Mouse (Mus musculus) forebrain, embryonic 12.5 days (tissue): ENCODE measurements around the gene Gucy2f. TPM values are rescaled to one million over a fixed set of nuclear protein-coding genes. Genes with fewer than 3 reads are reported as not detected.

Experiments
- ATAC-seq: fragments of 200-750 bp; cut with Nextera tagmentation; 2 replicates; pipeline ENCODE4 v1.8.0; 2017; ENCODE audit warnings: moderate TSS enrichment; ENCODE audit not compliant: low FRiP score
- H3K27ac ChIP-seq: fragments of 300-500 bp; sonication (generic); 2 replicates; pipeline ENCODE4 v1.5.1; 2016; ENCODE audit warnings: mild to moderate bottlenecking
- H3K27me3 ChIP-seq: fragments of 300-500 bp; sonication (generic); 2 replicates; pipeline ENCODE4 v1.6.1; 2016; ENCODE audit warnings: mild to moderate bottlenecking
- H3K36me3 ChIP-seq: fragments of 300-500 bp; sonication (generic); replicated peaks from 2 replicates; pipeline ENCODE4 v1.6.1; 2016; ENCODE audit warnings: mild to moderate bottlenecking
- H3K4me1 ChIP-seq: fragments of 300-500 bp; sonication (generic); 2 replicates; pipeline ENCODE4 v1.6.1; 2016
- H3K4me2 ChIP-seq: fragments of 300-500 bp; sonication (generic); 2 replicates; pipeline ENCODE4 v1.6.1; 2016; ENCODE audit warnings: mild to moderate bottlenecking, moderate library complexity
- H3K4me3 ChIP-seq: fragments of 300-500 bp; sonication (generic); replicated peaks from 2 replicates; pipeline ENCODE4 v1.5.1; 2016; ENCODE audit warnings: mild to moderate bottlenecking
- H3K9ac ChIP-seq: fragments of 300-500 bp; sonication (generic); 2 replicates; pipeline ENCODE4 v1.6.1; 2016; ENCODE audit warnings: mild to moderate bottlenecking
- H3K9me3 ChIP-seq: fragments of 300-500 bp; sonication (generic); 2 replicates; pipeline ENCODE4 v1.6.1; 2016
- WGBS: fragments of 180-500 bp; shearing (Covaris S2); methylation state at CpG from one replicate; pipeline ENCODE4 v1.1.7; 2016; 5-methylcytosine and 5-hydroxymethylcytosine counted together
- polyA plus RNA-seq: library from polyadenylated mRNA; unstranded; fragments of >200 nt; fragmentation: Nextera tagmentation; extraction: Ambion mirVana; gene quantifications from 2 replicates; pipeline ENCODE4 v1.2.1, GENCODE M21; 2016

The Gucy2f gene
- polyA plus RNA-seq, 1 experiment from 2014 or later: 0.03 TPM

DNA sequence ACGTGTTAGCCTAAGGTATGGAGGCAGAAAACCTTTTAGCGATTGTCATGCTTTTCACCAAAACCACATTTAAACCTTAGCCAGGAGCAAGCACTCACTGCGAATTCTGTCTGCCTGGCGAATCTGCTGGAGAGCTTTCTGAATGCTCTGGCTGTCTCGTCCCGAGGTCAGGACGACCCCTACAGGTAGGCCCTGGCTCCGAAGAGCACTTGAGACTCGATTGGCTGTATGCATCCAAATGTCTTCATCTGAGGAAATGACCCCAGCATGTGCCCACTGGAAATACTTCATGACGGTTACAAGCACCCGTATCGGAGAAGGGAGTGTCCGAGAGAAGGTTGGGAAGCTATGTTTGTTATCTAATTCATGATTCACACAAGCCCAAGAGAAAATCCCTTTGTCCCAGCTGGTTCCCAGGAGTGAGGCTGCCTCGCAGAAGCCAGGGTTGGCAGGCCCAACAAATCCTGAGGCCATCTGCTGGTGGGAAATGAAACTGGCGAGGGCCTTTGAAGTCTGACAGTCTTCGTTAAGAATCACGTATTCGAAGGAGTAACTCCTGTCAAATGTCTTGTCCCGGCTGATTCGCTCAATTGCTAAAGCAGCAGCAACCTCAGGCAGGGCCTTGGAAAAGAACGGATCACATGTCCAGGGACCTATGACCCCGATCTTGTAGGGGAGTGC lies 7.6 kb downstream of the Gucy2f start:
- 36% methylated on average over 22 of the region's 22 CpGs for WGBS
- Histone ChIP-seq H3K27ac (no peak overlapping the region), H3K4me3 (no peak overlapping the region), H3K36me3 (no peaks in the 10 kb centered on the region), H3K9me3 (no peaks in the 10 kb centered on the region), H3K4me2 (peak overlapping the region; percentile 21), H3K27me3 (peaks cover 15% of the 10 kb centered on the region; the same call in 1 of the 2 replicates), H3K4me1 (no peaks in the 10 kb centered on the region), H3K9ac (no peak overlapping the region)
- peak; percentile 82 for ATAC-seq

DNA sequence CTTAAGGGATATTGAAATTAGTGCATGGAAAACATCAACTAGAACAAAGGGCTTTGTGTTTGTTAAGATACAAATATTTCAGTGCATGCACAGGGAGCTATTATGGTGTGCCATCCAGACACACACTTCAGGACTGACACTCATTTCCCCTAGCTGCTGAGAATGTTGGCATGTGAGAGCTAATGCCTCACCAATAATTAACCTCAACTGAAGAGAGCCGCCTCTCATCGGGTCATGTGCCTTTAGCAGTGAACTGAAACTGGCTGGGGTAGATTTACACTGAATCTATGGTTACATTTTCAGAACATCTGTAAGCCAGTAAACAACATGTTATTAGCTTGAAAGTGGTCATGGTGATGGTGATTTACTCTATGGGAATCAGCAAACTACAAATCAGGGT lies 14.7 kb downstream of the Gucy2f start:
- Histone ChIP-seq H3K4me1 (no peaks in the 10 kb centered on the region), H3K36me3 (no peaks in the 10 kb centered on the region), H3K27me3 (peaks cover 10% of the 10 kb centered on the region), H3K27ac (no peak overlapping the region), H3K4me3 (no peak overlapping the region), H3K9ac (no peak overlapping the region), H3K9me3 (no peaks in the 10 kb centered on the region), H3K4me2 (no peak overlapping the region)
- WGBS: 80% methylated on average over 2 of the region's 2 CpGs
- ATAC-seq: no peak

DNA sequence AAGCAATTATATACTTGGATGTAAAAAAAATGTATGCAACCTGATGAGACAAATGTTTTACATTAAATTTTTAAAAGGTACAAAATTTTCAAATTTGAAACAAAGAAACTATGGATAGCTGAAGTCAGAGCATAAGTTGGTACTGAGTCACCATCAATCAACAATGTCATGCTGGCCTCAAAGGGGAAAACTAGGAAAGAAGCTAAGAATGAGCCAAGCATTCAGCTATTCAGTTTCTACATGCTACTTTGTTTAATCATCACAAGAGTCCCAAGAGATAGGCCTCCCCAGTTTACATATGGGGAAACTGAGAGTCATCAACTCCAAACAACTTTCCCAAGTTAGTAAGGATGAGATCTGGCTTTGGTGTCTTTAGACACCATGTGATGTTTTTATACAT lies 19.8 kb downstream of the Gucy2f start:
- Histone ChIP-seq H3K27me3 (peaks cover 19% of the 10 kb centered on the region; the same call in 1 of the 2 replicates), H3K9me3 (no peaks in the 10 kb centered on the region), H3K27ac (no peak overlapping the region), H3K9ac (no peak overlapping the region), H3K36me3 (no peaks in the 10 kb centered on the region), H3K4me1 (no peaks in the 10 kb centered on the region), H3K4me2 (no peak overlapping the region), H3K4me3 (no peak overlapping the region)
- ATAC-seq: no peak

DNA sequence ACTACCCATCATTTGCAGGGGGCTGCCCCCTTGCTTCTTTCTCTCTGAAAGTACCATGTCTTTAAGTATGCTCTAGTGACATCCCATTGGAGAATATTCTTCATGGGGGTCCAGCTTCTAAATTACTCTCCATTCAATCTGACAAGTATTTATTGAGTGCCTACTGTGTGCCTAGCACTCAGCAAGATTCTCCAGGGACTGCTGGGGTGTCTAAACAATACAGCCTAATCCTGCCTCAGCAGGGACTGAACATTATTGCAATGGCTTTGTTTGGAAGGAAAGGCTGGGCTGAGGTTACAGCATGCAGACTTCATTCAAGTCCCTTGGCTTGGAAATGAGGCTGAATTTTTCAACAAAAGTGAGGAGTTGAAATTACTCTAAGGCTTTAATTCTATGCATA lies 81.0 kb downstream of the Gucy2f start:
- Histone ChIP-seq H3K4me2 (no peak overlapping the region), H3K27ac (no peak overlapping the region), H3K4me3 (no peak overlapping the region), H3K9ac (no peak overlapping the region), H3K27me3 (peaks cover 31% of the 10 kb centered on the region), H3K36me3 (no peaks in the 10 kb centered on the region), H3K9me3 (no peaks in the 10 kb centered on the region), H3K4me1 (no peaks in the 10 kb centered on the region)
- ATAC-seq: no peak

DNA sequence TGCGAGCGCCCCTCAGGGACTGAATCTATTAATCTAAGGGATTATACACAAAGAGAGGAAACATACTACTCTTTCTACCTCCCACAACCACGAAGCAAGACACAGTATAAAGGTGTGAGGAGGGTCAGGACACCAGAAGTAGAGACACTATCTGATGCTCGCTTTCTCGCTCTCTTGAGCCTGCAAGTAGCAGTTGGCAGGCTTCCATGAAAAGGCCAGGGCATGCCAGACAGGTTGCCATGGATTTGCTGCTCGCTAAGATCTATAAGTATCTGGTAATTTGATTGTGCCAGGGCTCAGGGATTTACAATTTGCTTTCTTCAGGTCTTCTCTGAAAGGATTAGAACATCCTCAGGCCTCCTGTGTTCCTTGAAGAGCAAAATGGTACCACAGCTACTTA lies 85.5 kb downstream of the Gucy2f start:
- no peak for ATAC-seq
- H3K4me3 ChIP-seq: no peak overlapping the region
- peaks cover 41% of the 10 kb centered on the region for H3K27me3 ChIP-seq
- no peak overlapping the region for H3K4me2 ChIP-seq
- H3K27ac ChIP-seq: no peak overlapping the region
- H3K36me3 ChIP-seq: no peaks in the 10 kb centered on the region
- H3K9ac ChIP-seq: no peak overlapping the region
- no peaks in the 10 kb centered on the region for H3K4me1 ChIP-seq
- no peaks in the 10 kb centered on the region for H3K9me3 ChIP-seq
- 63% methylated on average over 6 of the region's 6 CpGs for WGBS

DNA sequence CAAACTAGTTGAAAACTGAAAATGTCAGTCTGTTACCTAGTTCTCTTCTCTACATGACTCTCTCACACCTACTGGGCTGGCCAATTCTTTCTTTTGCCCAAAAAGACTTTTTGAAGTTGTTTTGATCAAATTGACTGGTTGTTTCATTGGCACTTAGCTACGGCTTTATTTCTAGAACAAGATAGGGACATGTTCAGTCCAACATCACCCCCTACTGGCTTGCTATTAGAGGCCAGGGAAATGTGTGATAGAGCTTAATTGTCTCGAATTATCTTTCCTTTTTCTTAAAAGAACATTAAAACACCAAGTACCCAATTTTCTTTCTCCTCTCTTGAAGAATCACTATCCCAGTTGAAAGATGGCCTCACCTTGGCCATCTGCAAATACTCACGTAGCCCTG lies 99.8 kb downstream of the Gucy2f start:
- H3K9ac ChIP-seq: no peak overlapping the region
- 50% methylated on average over 3 of the region's 3 CpGs for WGBS
- H3K4me2 ChIP-seq: no peak overlapping the region
- H3K27ac ChIP-seq: no peak overlapping the region
- no peaks in the 10 kb centered on the region for H3K4me1 ChIP-seq
- no peaks in the 10 kb centered on the region for H3K9me3 ChIP-seq
- ATAC-seq: no peak
- peaks cover 21% of the 10 kb centered on the region for H3K27me3 ChIP-seq
- H3K36me3 ChIP-seq: no peaks in the 10 kb centered on the region
- H3K4me3 ChIP-seq: no peak overlapping the region

DNA sequence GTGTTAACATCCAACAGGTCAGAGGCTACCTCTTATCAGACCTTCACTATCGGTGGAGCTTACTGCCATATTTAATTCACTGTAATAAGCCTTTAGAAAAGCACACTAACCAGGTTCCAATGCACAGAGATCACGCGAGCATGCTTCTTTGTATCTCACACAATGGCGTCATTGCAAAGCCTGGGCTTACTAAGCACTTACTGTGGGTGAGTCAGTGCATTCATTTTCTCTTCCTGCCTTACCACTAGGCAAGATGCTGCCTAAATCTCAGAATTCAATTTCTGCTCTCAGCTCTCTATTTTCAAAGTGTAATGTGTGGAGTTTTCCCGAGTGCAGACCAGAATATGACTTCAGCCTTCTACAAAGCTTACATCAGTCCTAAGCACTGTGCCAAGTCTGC lies 101.2 kb downstream of the Gucy2f start:
- Histone ChIP-seq H3K9me3 (no peaks in the 10 kb centered on the region), H3K9ac (no peak overlapping the region), H3K4me3 (no peak overlapping the region), H3K36me3 (no peaks in the 10 kb centered on the region), H3K4me1 (no peaks in the 10 kb centered on the region), H3K27me3 (peaks cover 21% of the 10 kb centered on the region), H3K27ac (no peak overlapping the region), H3K4me2 (no peak overlapping the region)
- 67% methylated on average over 5 of the region's 5 CpGs for WGBS
- ATAC-seq: no peak

DNA sequence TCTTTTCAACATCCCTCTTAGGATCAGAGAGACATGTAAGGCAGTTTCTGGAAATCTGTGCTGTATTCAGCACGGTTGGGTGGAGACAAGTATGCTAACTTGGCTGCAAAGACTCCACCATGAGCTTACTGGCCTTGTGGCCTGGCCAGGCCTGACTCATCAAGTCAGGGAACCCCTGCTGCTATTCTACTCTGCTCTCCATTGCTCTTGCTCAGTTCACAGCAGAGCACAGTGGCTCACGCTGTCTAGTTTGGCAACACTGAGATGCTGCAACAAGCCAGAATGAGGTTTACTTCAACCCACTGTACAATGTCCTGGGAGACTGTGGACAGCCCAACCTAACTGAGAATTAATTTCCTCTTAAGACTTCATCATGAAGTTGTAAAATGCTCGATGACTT lies 134.1 kb downstream of the Gucy2f start:
- no peak overlapping the region for H3K4me3 ChIP-seq
- no peaks in the 10 kb centered on the region for H3K9me3 ChIP-seq
- no peak overlapping the region for H3K9ac ChIP-seq
- no peak overlapping the region for H3K27ac ChIP-seq
- no peak overlapping the region for H3K4me2 ChIP-seq
- no peaks in the 10 kb centered on the region for H3K36me3 ChIP-seq
- ATAC-seq: no peak
- H3K4me1 ChIP-seq: no peaks in the 10 kb centered on the region
- peaks cover 14% of the 10 kb centered on the region for H3K27me3 ChIP-seq
- 70% methylated on average over 3 of the region's 3 CpGs for WGBS

Other genes with a start within 250 kb of the Gucy2f start
- 16.5 and 16.6 TPM in 2 replicates for gene Nxt2, start 29.8 kb upstream of the Gucy2f start, polyA plus RNA-seq
- 14.5 and 14.7 TPM in 2 replicates for gene Kcne1l, start 109.4 kb upstream of the Gucy2f start, polyA plus RNA-seq
- gene Acsl4, start 193.6 kb upstream of the Gucy2f start, polyA plus RNA-seq: 18.8 and 19.3 TPM in 2 replicates